Mouse (Mus musculus): Measurements from ENCODE around the gene Arid1a. TPM values are rescaled to one million over a fixed set of nuclear protein-coding genes. Genes with fewer than 3 reads are reported as not detected.
"Not testable (repeated sequence)": the region's sequence is repeated elsewhere in the genome, so short reads cannot be mapped to it uniquely, and the experiment has no call there.

Arid1a gene
- polyA plus RNA-seq, 1 experiment from 2014 or later: 32.6 TPM

- Histone ChIP-seq H3K9ac (replicated peaks; ENCODE audit: low read length) (no peak overlapping the region), H3K4me2 (ENCODE audit: low read depth, low read length) (no peak overlapping the region), H3K27me3 (ENCODE audit: control insufficient read depth, insufficient read depth, low read length) (no peaks in the 10 kb centered on the region), H3K36me3 (replicated peaks; ENCODE audit: control insufficient read depth, insufficient read depth, low read depth, low read length) (no peaks in the 10 kb centered on the region), H3K4me1 (ENCODE audit: control insufficient read depth, insufficient read depth, low read length) (no peaks in the 10 kb centered on the region), H3K27ac (replicated peaks; ENCODE audit: low read depth, low read length) (no peak overlapping the region), H3K9me3 (replicated peaks; ENCODE audit: control insufficient read depth, low read length) (no peaks in the 10 kb centered on the region), H3K4me3 (ENCODE audit: low read depth, low read length) (no peak overlapping the region)
- WGBS: 87% methylated on average over 10 of the region's 10 CpGs
- no peak for ATAC-seq (replicated peaks; ENCODE audit: insufficient number of reproducible peaks, low FRiP score, low TSS enrichment, low read depth)
- DNase-seq (ENCODE audit: low spot score): no peak
Measured at GRCm38 (mm10) chr4:133652746-133653145, 103.8 kb downstream of the Arid1a start.

- no peak for ATAC-seq (replicated peaks; ENCODE audit: insufficient number of reproducible peaks, low FRiP score, low TSS enrichment, low read depth)
- H3K27me3 ChIP-seq (ENCODE audit: control insufficient read depth, insufficient read depth, low read length): no peaks in the 10 kb centered on the region
- H3K4me2 ChIP-seq (ENCODE audit: low read depth, low read length): no peak overlapping the region
- H3K9ac ChIP-seq (replicated peaks; ENCODE audit: low read length): no peak overlapping the region; the same call in 1 of the 2 replicates
- no peaks in the 10 kb centered on the region for H3K4me1 ChIP-seq (ENCODE audit: control insufficient read depth, insufficient read depth, low read length)
- no peaks in the 10 kb centered on the region for H3K36me3 ChIP-seq (replicated peaks; ENCODE audit: control insufficient read depth, insufficient read depth, low read depth, low read length)
- no peaks in the 10 kb centered on the region for H3K9me3 ChIP-seq (replicated peaks; ENCODE audit: control insufficient read depth, low read length)
- DNase-seq (ENCODE audit: low spot score): no peak
- no peak overlapping the region for H3K27ac ChIP-seq (replicated peaks; ENCODE audit: low read depth, low read length)
- H3K4me3 ChIP-seq (ENCODE audit: low read depth, low read length): no peak overlapping the region
- 74% methylated on average over 4 of the region's 4 CpGs for WGBS
Measured at GRCm38 (mm10) chr4:133651986-133652385, 104.6 kb downstream of the Arid1a start.

GRCm38 (mm10) chr4:133651445-133651844 lies 105.1 kb downstream of the Arid1a start:
- H3K4me1 ChIP-seq (ENCODE audit: control insufficient read depth, insufficient read depth, low read length): no peaks in the 10 kb centered on the region
- 50% methylated on average over 10 of the region's 10 CpGs for WGBS

GRCm38 (mm10) chr4:133649989-133650699 lies 106.4 kb downstream of the Arid1a start, which contains the start of gene Zdhhc18:
Gene Zdhhc18 (minus strand): TSS chr4:133650154.
- H3K9me3 ChIP-seq (replicated peaks; ENCODE audit: control insufficient read depth, low read length): 0 out of 2 replicates have a peak, but pooled peaks cover 1% of the 10 kb centered on the region
- H3K4me3 ChIP-seq (ENCODE audit: low read depth, low read length): no peak within 1 kb of the TSS
- WGBS: 32% methylated on average over 7 of the region's 7 CpGs
- no peak within 1 kb of the TSS for H3K9ac ChIP-seq (replicated peaks; ENCODE audit: low read length)
- H3K27me3 ChIP-seq (ENCODE audit: control insufficient read depth, insufficient read depth, low read length): no peaks in the 10 kb centered on the region
- no peaks in the 10 kb centered on the region for H3K36me3 ChIP-seq (replicated peaks; ENCODE audit: control insufficient read depth, insufficient read depth, low read depth, low read length)
- H3K27ac ChIP-seq (replicated peaks; ENCODE audit: low read depth, low read length): no peak within 1 kb of the TSS
- ATAC-seq (replicated peaks; ENCODE audit: insufficient number of reproducible peaks, low FRiP score, low TSS enrichment, low read depth): no peak
- H3K4me2 ChIP-seq (ENCODE audit: low read depth, low read length): no peak within 1 kb of the TSS
- H3K4me1 ChIP-seq (ENCODE audit: control insufficient read depth, insufficient read depth, low read length): no peaks in the 10 kb centered on the region
- DNase-seq (ENCODE audit: low spot score): peak; percentile 83

More at GRCm38 (mm10) chr4:133651445-133651844, 105.1 kb downstream of the Arid1a start:
- ATAC-seq (replicated peaks; ENCODE audit: insufficient number of reproducible peaks, low FRiP score, low TSS enrichment, low read depth) (no peak), DNase-seq (ENCODE audit: low spot score) (no peak)
- Histone ChIP-seq H3K36me3 (replicated peaks; ENCODE audit: control insufficient read depth, insufficient read depth, low read depth, low read length) (no peaks in the 10 kb centered on the region), H3K4me3 (ENCODE audit: low read depth, low read length) (no peak overlapping the region), H3K9me3 (replicated peaks; ENCODE audit: control insufficient read depth, low read length) (no peaks in the 10 kb centered on the region), H3K27me3 (ENCODE audit: control insufficient read depth, insufficient read depth, low read length) (no peaks in the 10 kb centered on the region), H3K9ac (replicated peaks; ENCODE audit: low read length) (no peak overlapping the region; the same call in 1 of the 2 replicates), H3K27ac (replicated peaks; ENCODE audit: low read depth, low read length) (no peak overlapping the region), H3K4me2 (ENCODE audit: low read depth, low read length) (no peak overlapping the region)

- H3K27me3 ChIP-seq (ENCODE audit: control insufficient read depth, insufficient read depth, low read length); H3K9me3 ChIP-seq (replicated peaks; ENCODE audit: control insufficient read depth, low read length); ATAC-seq (replicated peaks; ENCODE audit: insufficient number of reproducible peaks, low FRiP score, low TSS enrichment, low read depth); H3K9ac ChIP-seq (replicated peaks; ENCODE audit: low read length); H3K36me3 ChIP-seq (replicated peaks; ENCODE audit: control insufficient read depth, insufficient read depth, low read depth, low read length); H3K4me3 ChIP-seq (ENCODE audit: low read depth, low read length); H3K4me2 ChIP-seq (ENCODE audit: low read depth, low read length); H3K27ac ChIP-seq (replicated peaks; ENCODE audit: low read depth, low read length); DNase-seq (ENCODE audit: low spot score); H3K4me1 ChIP-seq (ENCODE audit: control insufficient read depth, insufficient read depth, low read length): not testable (repeated sequence)
- WGBS: 84% methylated on average over 5 of the region's 5 CpGs
Measured at GRCm38 (mm10) chr4:133649464-133649863, 107.1 kb downstream of the Arid1a start.

- H3K36me3 ChIP-seq (replicated peaks; ENCODE audit: control insufficient read depth, insufficient read depth, low read depth, low read length): no peaks in the 10 kb centered on the region
- DNase-seq (ENCODE audit: low spot score) (no peak), ATAC-seq (replicated peaks; ENCODE audit: insufficient number of reproducible peaks, low FRiP score, low TSS enrichment, low read depth) (no peak)
- no peaks in the 10 kb centered on the region for H3K4me1 ChIP-seq (ENCODE audit: control insufficient read depth, insufficient read depth, low read length)
- H3K9me3 ChIP-seq (replicated peaks; ENCODE audit: control insufficient read depth, low read length): 0 out of 2 replicates have a peak, but pooled peaks cover 2% of the 10 kb centered on the region
- no peak overlapping the region for H3K9ac ChIP-seq (replicated peaks; ENCODE audit: low read length)
- no peaks in the 10 kb centered on the region for H3K27me3 ChIP-seq (ENCODE audit: control insufficient read depth, insufficient read depth, low read length)
- H3K4me2 ChIP-seq (ENCODE audit: low read depth, low read length): no peak overlapping the region
- no peak overlapping the region for H3K27ac ChIP-seq (replicated peaks; ENCODE audit: low read depth, low read length)
- WGBS: 37% methylated on average over 21 of the region's 21 CpGs
- H3K4me3 ChIP-seq (ENCODE audit: low read depth, low read length): no peak overlapping the region
Measured at GRCm38 (mm10) chr4:133645680-133646079, 110.9 kb downstream of the Arid1a start.

GRCm38 (mm10) chr4:133645195-133645594 lies 111.4 kb downstream of the Arid1a start:
- no peak overlapping the region for H3K4me3 ChIP-seq (ENCODE audit: low read depth, low read length)
- H3K9me3 ChIP-seq (replicated peaks; ENCODE audit: control insufficient read depth, low read length): 0 out of 2 replicates have a peak, but pooled peaks cover 2% of the 10 kb centered on the region
- 85% methylated on average over 3 of the region's 3 CpGs for WGBS
- H3K4me1 ChIP-seq (ENCODE audit: control insufficient read depth, insufficient read depth, low read length): no peaks in the 10 kb centered on the region
- H3K9ac ChIP-seq (replicated peaks; ENCODE audit: low read length): no peak overlapping the region
- DNase-seq (ENCODE audit: low spot score) (no peak), ATAC-seq (replicated peaks; ENCODE audit: insufficient number of reproducible peaks, low FRiP score, low TSS enrichment, low read depth) (no peak)
- H3K27me3 ChIP-seq (ENCODE audit: control insufficient read depth, insufficient read depth, low read length): no peaks in the 10 kb centered on the region
- H3K4me2 ChIP-seq (ENCODE audit: low read depth, low read length): no peak overlapping the region
- H3K27ac ChIP-seq (replicated peaks; ENCODE audit: low read depth, low read length): no peak overlapping the region
- H3K36me3 ChIP-seq (replicated peaks; ENCODE audit: control insufficient read depth, insufficient read depth, low read depth, low read length): no peaks in the 10 kb centered on the region

GRCm38 (mm10) chr4:133634043-133634410 lies 122.5 kb downstream of the Arid1a start:
- H3K4me3 ChIP-seq (ENCODE audit: low read depth, low read length): no peak overlapping the region
- DNase-seq (ENCODE audit: low spot score): no peak
- no peaks in the 10 kb centered on the region for H3K9me3 ChIP-seq (replicated peaks; ENCODE audit: control insufficient read depth, low read length)
- H3K27me3 ChIP-seq (ENCODE audit: control insufficient read depth, insufficient read depth, low read length): no peaks in the 10 kb centered on the region
- WGBS: 76% methylated on average over 5 of the region's 5 CpGs
- H3K9ac ChIP-seq (replicated peaks; ENCODE audit: low read length): no peak overlapping the region
- ATAC-seq (replicated peaks; ENCODE audit: insufficient number of reproducible peaks, low FRiP score, low TSS enrichment, low read depth): no peak
- H3K27ac ChIP-seq (replicated peaks; ENCODE audit: low read depth, low read length): no peak overlapping the region
- no peaks in the 10 kb centered on the region for H3K4me1 ChIP-seq (ENCODE audit: control insufficient read depth, insufficient read depth, low read length)
- H3K4me2 ChIP-seq (ENCODE audit: low read depth, low read length): no peak overlapping the region
- no peaks in the 10 kb centered on the region for H3K36me3 ChIP-seq (replicated peaks; ENCODE audit: control insufficient read depth, insufficient read depth, low read depth, low read length)

Data from embryonic facial prominence, embryonic 11.5 days (tissue).